Mouse (Mus musculus) right cerebral cortex, postnatal 25 days (tissue): ENCODE data around the gene Gm49354.
A peak's percentile ranks its signal among the peaks of the same experiment; 100 is the strongest.
"Not testable (repeated sequence)": the region's sequence is repeated elsewhere in the genome, so short reads cannot be mapped to it uniquely, and the experiment has no call there.

ENCODE experiments used
- DNase-seq: peaks from one replicate; pipeline ENCODE4 v3.0.0; 2022

Gm49354 gene

DNA sequence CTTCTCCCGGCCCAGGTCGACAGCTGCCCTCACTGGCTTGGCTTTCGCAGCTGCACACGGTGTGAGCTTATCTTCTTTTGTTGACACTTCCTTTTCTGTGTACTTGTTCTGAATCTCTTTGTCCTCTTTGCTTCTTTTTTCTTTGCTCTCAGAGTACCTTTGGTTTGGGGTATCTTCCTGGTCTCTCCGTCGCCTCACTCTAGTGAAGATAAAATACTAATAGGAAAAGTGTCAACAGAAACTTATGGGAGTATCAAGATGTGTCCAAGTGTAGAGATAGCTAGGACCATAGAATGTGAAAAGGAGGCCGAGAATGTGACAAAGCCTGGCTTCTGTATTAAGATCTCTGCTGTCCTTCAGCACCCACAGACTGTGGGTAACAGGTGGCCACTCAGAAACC, at the start of gene Gm49354:
Gm49354 (minus strand) TSS at position 101 of the 400 bp plus-strand sequence.
- no peak for DNase-seq

DNA sequence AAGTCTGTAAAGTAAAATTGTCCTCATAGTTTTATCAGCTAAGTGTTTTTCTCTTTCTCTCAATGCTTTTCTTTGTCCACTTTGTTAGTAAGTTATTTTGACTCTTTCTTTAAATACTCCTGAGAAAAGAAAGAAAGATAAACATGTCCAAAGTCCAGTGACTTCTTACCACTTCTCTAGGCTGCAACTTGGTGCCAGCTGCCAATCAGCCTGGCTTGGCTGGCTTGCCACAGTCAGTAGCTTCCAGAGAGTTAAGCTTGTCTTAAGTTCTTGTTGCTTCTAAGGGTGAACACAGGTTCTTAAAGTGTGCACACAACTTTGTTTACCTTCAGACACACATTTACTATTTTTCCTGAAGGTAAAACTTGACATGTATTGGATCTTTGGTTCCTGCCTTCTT, 43.9 kb upstream of the Gm49354 start:
- no peak for DNase-seq

DNA sequence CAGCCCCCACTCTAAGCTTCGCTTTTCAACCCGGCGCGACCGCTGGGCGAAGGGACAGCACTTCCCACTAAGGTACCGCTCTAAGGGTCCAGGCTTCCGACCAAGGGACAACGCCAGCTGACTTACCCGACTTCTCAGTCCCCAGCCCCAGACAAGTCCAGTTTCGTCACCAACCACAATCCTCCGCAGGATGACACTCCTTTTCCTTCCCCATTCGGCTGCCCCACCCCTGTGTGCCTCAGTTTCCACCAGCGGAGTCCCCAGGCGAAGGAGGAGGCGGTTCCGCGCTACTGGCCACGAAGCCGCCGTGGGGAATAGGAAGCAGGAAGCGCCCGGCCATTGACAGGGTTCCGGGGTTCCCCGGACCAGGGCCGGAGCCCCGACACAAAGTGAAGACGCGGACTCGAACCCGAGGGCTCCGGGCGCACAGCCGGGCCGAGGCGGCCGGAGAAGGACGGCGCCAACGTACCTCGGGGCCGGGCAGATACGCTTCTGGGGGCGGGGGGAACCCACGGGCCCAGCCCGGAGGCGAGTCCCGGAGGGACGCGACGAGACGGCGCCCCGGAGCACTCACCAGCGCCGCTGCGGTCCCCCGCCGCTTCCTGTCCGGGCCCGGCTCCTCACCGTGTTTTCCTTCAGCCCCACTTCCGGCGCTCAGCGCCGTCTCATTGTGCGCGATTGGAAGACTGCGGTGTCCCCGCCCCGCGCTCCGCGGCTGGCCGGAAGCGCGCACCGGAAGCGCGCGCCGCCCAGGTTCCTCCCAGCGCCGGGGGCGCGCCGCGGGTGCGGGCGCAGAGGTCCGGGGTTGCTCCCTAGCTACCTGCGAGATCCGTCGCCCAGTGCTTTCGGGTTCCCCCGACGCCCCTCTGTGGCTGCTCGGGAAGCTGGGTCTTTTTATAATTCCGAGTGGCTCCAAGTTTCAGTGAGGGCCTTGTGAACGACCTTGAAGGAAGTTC, 40.7 kb upstream of the Gm49354 start, which contains the start of gene Tut7:
Tut7 (minus strand) TSS at position 641 of the 956 bp plus-strand sequence.
- DNase-seq: peak; percentile 94

DNA sequence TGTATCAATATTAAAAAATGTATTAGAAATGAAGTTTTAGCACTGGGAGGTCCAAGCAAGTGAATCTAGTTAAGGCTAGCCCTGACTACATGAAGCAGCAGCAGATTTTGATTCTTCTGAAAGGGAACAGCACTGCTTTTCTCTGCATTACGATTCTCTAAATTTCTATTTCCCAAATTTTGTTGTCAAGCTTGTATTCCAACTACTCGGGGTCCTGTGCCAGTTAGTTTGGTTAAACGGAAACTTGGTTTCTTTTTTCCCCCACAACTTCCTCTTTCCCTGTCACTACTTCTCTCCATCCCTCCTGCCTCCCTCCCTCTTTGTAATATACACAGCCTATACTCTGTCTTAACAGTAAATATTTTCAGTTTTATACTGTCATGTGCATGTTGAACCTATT, 38.8 kb upstream of the Gm49354 start:
- DNase-seq: no peak

DNA sequence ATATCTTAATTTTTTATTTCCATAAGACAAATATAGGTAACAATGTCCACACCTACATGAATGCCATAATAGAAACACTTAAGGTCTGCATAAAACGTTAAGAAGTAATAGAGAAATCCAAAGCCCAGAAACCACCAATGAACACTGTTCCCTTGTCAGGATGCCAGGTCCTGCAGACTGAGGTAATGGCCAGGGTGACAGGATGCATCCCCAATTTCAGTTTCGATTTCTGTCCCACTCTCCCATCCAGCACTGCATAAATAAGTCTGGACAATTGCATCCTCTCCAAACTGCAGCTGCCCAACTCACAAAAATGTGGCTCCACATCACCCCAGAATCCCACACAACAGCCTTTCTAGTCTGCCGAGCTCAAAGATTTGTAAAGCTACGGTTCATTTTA, 38.1 kb upstream of the Gm49354 start:
- no peak for DNase-seq

DNA sequence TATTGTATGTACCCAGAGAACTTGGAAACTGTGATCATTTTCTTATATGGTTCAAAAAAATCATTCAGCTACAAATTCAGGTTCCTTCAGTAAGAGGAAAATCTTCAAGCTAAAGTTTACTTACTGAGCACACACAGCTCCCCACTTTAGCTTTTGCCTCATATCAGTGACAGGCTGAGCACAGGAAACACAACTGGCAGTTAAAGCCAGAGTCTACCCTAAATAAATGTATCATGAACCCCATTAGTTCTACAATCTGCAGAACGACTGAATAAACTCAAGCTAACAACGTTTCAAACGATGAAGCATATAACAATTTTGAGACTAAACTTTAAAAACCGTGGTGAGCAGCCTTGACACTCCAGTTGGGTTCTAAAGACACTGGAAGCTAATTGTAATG, 35.3 kb upstream of the Gm49354 start:
- DNase-seq: no peak

DNA sequence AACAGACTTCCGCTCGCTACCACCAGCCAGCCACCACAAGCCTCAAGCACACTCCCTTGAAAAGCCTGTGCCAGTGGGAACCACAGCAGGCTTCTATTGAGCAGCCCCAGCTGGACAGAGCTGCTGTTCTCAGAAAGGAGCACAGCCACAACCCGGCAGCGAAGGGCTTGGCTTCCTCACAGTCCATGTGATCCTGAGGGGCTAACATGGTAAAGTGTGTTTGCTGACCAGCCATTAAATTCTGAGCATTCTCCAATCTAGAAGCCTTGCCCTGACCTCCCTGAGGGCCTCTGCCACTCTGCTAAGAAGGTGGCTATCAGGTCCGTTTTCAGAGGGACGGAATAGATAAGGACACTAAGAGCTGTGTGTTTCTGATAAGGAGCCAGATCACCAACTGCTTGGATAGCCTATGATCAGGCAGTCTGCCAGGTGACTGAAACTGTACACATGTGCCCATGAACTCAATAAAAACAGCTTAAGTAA, 32.1 kb upstream of the Gm49354 start:
- no peak for DNase-seq

DNA sequence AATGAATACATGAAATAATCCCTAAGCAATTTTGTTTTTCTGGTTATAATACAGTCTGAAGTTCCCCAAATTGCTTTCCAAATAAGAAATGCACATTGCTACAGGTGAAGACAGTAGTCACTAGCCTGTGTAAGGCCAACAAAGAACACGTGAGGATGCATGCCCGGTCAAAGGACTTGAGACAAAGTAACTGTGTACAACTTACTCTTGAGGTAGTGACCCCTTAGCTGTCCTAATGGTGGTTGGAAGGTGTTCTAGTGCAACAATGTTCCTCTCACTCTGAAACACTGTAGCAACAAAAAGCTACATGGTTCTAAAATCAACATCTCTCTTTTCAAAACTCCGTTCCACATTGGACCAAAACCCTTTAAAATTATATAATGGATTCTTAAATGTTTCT, 29.5 kb upstream of the Gm49354 start:
- DNase-seq: no peak

DNA sequence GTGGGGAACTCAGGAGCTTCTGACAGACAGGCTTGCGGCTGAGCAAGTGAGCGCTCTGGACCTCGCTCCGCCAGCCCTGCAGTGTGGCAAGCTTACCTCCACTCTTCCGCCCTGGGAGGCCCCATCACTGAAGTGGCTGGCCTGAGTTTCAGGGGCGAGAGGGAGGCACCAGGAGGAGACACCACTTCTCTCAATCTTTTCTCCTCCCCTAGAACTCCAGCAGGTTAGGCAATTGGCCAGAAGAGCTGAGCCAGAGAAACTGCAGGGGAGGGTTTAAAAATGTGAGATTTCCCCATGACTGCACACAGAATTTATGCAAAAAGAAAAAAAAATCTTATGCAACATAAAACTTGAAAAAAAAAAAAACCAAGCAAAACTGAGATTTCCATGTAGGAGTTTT, 19.0 kb upstream of the Gm49354 start:
- peak; percentile 45 for DNase-seq

DNA sequence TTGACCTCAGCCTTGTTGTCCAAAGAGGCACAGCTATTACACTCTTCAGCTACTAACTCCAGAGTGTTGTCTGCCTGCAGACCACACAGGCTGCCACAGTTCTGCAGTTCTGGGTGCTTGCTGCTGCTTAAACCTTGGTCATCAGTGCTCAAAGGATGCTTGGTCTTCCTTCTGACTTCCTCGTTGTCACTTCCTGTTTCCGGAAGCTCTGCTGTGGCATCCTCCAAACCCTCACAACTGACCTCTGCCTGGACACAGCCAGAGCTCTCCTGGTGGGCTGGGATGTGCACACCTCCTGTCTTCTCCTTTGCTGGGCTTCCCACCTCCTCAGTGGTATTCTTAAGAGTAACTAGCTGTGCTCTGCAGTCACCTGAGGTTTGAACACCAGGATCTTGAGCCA, 18.0 kb upstream of the Gm49354 start:
- DNase-seq: no peak

DNA sequence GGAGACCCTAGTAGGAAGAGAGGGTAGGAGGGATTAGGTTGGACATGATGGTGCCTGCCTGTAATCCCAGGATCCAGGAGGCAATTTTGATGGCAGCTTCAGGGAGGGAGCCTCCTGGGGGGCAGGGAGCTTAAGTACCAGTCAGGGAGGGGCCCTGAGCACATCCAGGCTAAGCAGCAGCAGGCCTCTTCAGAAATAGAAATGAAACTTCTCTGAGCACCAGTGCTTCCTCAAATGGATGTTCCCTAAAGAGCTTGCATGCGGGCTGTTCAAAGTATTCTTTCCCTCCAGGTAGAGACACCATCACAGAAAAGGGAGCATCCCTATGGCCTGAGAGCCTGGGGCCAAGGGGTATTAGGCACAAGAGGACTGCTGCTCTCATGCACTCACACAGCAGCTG, 16.3 kb upstream of the Gm49354 start:
- DNase-seq: no peak

DNA sequence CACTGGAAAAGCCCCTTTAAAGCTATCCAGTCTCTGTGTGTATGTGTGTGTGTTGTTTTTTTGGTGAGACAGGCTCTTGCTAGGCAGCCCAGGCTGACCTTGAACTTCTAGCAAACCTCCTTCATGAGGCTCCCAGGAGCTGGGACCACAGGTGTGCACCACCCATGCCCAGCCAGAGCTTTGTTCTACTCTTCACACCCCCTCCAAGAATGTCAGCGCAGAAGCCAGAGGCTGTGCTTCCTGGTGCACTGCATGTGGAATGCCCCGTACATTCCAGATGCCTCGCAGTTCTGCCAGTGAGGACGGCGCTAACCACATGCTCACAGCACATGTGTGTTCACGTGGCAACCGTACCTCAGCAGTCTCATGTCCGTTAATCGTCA, 14.4 kb upstream of the Gm49354 start:
- no peak for DNase-seq

DNA sequence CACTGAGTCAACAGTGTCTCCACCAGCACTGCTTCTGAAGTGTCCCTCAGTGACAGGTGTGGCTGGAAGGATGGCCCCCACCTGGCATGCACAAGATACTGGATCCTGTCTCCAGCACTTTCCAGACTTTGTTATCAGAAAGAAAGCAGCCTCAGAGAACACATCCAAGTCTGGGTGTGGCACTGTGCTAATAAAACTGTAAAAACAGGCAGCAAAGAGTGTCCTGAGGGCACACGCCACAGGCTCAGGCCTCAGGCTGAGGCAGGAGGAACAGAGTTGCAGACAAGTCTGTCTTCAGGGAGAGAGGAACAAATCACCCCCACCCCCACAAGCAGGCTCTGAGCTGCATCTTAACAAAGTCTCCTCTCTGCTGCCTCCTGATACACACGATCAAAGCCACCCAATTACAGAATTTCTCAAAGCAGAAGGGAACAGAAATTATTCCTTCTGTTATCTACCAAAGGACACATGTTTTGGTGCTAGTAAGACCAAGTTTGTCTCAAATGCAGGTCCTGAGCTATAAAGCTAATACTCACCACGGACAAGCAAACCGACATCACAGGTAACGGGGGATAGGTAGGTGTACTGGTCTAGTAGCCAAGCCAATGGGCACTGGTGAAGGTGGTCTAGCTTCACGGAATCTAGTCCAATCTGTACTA, 13.9 kb upstream of the Gm49354 start:
- no peak for DNase-seq

DNA sequence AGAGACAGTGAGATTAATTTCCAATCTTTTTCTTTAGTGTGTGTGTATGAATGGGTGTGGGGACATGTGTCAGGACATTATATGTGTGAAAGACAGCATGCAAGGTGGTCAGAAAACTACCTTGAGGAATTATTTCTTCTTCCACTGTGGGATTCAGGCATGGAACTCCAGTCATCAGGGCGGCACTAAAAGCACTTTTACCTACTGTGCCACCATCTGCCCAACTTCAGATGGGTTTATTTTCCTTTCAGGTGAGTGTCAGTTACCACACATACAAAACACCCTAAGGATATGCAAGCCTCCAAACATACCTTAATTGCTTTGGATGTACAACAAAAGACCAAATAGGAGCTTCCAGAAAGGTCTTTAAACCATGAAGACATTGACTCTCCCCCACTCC, 12.7 kb upstream of the Gm49354 start:
- no peak for DNase-seq

DNA sequence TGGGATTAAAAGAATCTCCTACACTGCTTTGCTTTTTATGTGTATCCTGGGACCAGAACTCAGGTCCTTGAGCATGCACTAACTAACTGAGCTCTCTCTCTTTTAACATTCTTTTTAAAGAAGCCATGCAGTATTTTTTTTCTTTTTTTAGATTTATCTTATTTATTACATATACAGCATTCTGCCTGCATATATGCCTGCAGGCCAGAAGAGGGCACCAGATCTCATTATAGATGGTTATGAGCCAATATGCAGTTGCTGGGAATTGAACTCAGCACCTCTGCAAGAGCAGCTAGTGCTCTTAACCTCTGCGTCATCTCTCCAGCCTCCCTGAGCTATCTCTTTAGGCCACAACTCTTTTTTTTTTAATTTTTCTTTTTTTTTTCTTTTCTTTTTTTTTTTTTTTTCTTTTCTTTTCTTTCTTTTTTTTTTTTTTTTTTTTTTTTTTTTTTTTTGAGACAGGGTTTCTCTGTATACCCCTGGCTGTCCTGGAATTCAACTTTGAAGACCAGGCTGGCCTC, 2.2 kb downstream of the Gm49354 start:
- not testable (repeated sequence) for DNase-seq

DNA sequence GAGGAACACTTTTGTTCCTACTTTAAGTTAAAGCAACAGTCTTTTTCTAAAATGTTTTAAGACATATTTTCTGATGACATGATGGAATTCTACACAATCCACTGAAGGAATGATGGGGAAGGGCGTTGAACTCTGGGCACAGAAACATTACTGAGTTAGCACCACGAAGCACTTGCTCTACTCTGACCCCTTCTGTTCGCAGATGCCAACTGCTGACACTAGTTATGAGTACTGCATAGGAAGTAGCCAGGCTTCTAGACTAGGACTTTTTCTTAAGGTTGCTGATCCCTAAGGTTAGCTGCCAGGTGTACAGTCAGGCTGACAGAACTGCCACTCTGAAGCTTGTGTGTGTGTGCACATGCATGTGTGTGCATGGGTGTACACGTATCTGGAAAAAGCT, 2.8 kb downstream of the Gm49354 start:
- DNase-seq: no peak

DNA sequence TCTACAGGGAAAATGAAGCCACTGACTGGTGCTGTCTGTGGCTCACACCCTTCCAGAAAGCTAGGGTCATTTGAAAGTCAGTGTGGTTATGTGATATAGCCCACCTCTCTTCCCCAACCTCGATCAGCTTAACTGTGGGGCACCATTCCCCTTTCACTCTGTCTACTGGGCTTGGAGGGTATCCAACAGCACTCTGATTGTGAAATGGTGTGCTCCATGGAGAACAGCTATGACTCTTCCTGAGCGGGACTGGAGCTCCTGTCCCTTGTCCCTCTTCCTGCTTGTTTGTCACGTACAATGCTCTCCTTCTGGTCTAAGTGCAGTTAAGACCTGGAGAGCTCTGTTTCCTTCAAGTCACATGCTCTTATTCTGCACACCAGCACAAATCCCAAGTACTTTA, 6.9 kb downstream of the Gm49354 start:
- DNase-seq: no peak

DNA sequence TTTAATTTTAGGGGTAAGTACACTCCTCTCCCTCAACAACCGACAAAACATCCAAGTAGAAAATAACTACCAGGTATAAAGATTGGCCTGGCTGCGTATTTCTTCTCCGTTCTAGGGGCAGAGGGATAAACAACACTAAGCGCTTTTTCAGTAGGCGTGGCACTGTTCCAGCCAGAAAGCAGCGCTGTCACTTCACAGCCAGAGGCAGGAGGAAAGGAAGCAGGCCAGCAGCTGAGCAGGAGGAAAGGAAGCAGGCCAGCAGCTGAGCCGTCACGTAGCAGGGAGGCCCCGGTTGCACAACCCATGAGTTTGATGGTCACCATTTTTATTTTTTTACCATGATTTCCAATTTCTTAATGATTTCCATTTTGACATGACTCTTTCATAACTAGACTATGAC, 10.8 kb downstream of the Gm49354 start:
- DNase-seq: peak; percentile 37

DNA sequence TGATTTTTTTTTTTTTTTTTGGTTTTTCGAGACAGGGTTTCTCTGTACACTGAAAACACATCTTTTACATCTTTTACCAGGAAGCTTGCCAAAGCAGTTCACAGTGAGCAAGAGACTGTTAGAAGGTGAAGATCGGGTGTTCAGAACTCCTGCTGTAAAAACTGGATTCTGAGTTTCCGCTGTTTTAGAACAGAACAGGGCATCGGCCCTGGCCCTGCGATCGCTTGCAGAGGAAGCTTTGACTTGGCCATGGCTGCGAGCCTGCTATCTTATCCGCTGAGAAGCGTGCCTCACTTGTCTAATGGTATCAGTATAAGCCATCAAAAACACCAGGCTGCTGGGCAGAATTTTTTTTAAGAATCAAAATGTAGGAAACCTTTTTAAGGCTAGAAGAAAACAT, 11.2 kb downstream of the Gm49354 start:
- peak; percentile 13 for DNase-seq

DNA sequence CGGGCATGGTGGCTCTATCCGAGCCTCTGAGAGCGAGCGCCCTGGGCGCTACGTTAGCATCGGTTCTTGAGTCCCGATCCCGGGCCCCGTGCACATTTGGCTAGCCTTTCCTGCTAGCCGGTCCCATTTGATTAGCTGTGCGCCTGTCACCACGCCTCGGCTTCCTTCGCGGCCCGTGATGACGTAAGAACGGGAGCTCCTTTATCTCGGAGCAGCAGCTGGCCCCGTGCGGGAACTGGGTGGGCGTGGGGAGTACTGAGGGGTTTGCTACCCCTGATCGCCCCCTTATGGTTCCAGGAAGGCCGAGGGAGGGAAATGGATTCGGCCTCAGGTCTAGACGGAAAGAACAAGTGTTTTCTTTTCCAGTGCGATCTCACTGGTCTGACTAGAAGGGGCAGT, 11.9 kb downstream of the Gm49354 start:
- DNase-seq: peak; percentile 82

DNA sequence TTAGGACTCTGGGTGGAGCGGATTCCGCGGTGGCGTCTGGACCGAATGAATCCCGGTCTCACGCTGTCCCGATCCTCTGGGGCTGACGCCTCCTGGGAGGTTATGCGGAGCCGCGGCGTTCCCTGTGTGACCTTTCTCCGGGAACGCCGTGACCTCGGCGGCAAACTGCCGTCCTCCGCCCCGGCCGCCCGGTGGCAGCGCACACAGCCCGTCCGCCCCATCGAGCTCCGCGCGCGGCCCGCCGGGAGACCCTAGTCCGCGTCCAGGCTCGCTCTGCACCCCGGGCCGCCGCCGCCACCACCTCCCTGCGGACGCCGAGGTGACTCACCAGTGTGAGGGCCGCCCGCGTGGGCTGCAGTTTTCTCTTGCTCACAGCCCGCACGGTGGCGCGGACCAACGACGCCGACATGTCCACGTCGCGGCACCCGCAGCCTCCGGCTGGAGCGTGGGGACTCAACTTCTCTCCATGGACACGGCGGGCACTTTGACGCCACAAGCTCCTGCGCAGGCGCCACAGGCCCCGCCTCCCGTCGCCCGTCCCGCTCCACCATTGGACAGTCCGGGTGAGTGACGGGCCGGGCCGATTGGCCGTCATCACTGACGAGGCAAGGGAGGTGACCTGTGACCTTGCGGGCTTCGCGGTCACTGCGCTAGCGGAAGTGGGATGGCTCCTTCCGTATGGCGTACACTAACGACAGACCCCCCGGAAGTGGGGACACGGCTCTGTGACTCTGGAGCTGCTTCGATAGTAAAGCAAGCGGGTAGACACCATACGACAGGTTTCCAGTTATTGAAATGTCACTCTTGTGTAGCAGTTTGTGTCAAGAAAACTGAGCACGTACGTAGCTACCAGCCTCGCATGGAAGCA, 12.5 kb downstream of the Gm49354 start, which contains the start of gene Isca1:
Isca1 (minus strand) TSS at position 515 of the 868 bp plus-strand sequence.
- peak; percentile 99 for DNase-seq

DNA sequence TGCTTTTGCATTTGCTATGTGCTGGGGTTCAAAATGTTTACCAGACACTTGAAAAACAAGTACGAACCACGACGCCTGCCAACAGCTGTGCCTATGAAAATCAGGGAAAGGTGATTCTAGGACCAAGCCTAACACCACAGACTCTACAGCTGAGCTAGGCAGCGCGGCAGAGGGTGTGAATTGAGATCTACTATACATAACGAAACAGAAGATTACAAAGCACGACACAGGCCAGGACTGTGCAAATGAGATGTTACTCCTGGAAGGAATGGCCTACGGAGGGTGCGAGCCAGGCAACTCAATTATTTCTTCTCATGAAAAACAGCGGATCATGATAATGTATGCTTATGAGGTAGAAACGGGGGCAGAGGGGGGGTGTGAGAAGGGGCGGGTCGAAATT, 13.5 kb downstream of the Gm49354 start:
- no peak for DNase-seq
